Mouse (Mus musculus) CH12.LX (cell line): ENCODE results near the gene Gimap5.

Experiments
- CTCF ChIP-seq, 2 experiments: IDR thresholded peaks in 1 of 2; conservative IDR thresholded peaks in 1 of 2; 2 replicates each; pipeline ENCODE4 v1.5.1; 2011 to 2012; ENCODE audit warnings: low read depth in 2 of 2, low read length in 2 of 2, improper control_type of control experiment in 1 of 2, inconsistent platforms in 1 of 2, mild to moderate bottlenecking in 1 of 2, moderate library complexity in 1 of 2
- E2F4 ChIP-seq: IDR thresholded peaks from 2 replicates; pipeline ENCODE4 v1.6.1; 2011; ENCODE audit warnings: low read depth, low read length, improper control_type of control experiment; ENCODE audit not compliant: insufficient replicate concordance
- EP300 ChIP-seq: IDR thresholded peaks from 2 replicates; pipeline ENCODE4 v1.6.1; 2011; ENCODE audit warnings: low read length, improper control_type of control experiment
- HCFC1 ChIP-seq: IDR thresholded peaks from 2 replicates; pipeline ENCODE4 v1.6.1; 2012; ENCODE audit warnings: low read depth, mild to moderate bottlenecking, inconsistent platforms, low read length, improper control_type of control experiment
- NELFE ChIP-seq: IDR thresholded peaks from 2 replicates; pipeline ENCODE4 v1.6.1; 2011; ENCODE audit warnings: low read depth, low read length, improper control_type of control experiment
- NRF1 ChIP-seq: IDR thresholded peaks from 2 replicates; pipeline ENCODE4 v1.6.1; 2014; ENCODE audit warnings: low read depth, mild to moderate bottlenecking, inconsistent platforms, low read length, improper control_type of control experiment, moderate library complexity
- PAX5 ChIP-seq: IDR thresholded peaks from 2 replicates; pipeline ENCODE4 v1.6.1; 2012; ENCODE audit warnings: low read length, inconsistent platforms, mixed read lengths
- POLR2A ChIP-seq: IDR thresholded peaks from 2 replicates; pipeline ENCODE4 v1.6.1; 2011; ENCODE audit warnings: low read depth, mild to moderate bottlenecking, improper control_type of control experiment, low read length
- SIN3A ChIP-seq: IDR thresholded peaks from 2 replicates; pipeline ENCODE4 v1.6.1; 2012; ENCODE audit warnings: low read length, improper control_type of control experiment, inconsistent platforms
- TBP ChIP-seq: conservative IDR thresholded peaks from 2 replicates; pipeline ENCODE4 v1.6.1; 2011; ENCODE audit warnings: low read depth, low read length, improper control_type of control experiment
- TCF12 ChIP-seq: IDR thresholded peaks from 2 replicates; pipeline ENCODE4 v1.6.1; 2014; ENCODE audit warnings: low read depth, mild to moderate bottlenecking, inconsistent platforms, low read length, improper control_type of control experiment
- UBTF ChIP-seq: IDR thresholded peaks from 2 replicates; pipeline ENCODE4 v1.6.1; 2012; ENCODE audit warnings: low read depth, mild to moderate bottlenecking, inconsistent platforms, low read length, improper control_type of control experiment, moderate library complexity
- ZMIZ1 ChIP-seq: IDR thresholded peaks from 2 replicates; pipeline ENCODE4 v1.6.1; 2012; ENCODE audit warnings: low read depth, mild to moderate bottlenecking, inconsistent platforms, low read length, improper control_type of control experiment

- TF ChIP-seq POLR2A (no peak), CTCF (conservative IDR thresholded peaks at IDR 0.05 in 1 of 2, IDR thresholded peaks at IDR 0.05 in 1 of 2; ENCODE audit: low read depth in 2 of 2, low read length in 2 of 2) (no peak), EP300 (no peak), SIN3A (no peak), E2F4 (no peak), PAX5 (no peak), TBP (no peak), TCF12 (no peak), NELFE (no peak), NRF1 (no peak), HCFC1 (no peak), ZMIZ1 (no peak), UBTF (no peak)
Measured at GRCm38 (mm10) chr6:48698888-48699287, 47.1 kb upstream of the Gimap5 start.
